Mouse (Mus musculus): ENCODE data around the gene Cgas.

Cgas gene

DNA sequence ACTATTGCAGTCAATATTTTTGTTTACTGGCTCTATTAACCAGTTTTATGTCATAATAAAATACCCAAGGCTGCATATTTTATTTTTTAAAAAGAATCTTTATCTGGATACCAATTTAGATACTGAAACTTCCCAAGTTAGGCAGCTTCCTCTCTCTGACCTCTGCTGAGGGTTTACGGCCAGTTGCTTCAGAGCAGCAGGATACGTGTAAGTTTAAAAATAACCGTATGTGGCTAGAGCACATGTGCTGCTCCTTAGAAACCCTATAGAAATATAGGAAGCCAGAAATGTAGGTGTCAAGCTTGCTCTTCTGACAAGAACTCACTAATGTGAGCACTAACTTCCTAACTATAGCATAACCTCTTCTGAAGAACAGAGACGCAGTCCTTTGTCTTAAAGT is 20.3 kb upstream of the Cgas start:
- no peak for DNase-seq (ENCODE audit: extremely low read depth, low read depth, low spot score)

DNA sequence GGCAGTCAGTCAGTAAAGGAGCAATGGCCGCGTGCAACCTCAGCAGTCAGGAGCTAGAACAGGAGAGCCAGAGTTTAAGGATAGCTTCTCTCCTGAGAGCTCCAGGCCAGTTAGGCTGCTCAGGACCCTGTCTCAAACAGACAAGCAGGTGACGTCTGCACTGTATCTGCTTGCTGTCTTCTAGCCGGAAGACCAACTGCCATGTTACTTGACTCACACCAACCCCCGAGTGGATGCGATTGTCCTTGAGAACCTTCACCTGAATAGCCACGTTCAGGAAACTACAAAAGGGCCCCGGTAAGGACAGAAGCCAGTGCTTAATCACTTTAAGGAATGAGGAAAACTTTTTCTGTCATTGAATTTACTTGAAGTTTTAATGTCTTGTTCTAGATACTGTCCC is 14.0 kb upstream of the Cgas start:
- no peak for DNase-seq (ENCODE audit: extremely low read depth, low read depth, low spot score)

DNA sequence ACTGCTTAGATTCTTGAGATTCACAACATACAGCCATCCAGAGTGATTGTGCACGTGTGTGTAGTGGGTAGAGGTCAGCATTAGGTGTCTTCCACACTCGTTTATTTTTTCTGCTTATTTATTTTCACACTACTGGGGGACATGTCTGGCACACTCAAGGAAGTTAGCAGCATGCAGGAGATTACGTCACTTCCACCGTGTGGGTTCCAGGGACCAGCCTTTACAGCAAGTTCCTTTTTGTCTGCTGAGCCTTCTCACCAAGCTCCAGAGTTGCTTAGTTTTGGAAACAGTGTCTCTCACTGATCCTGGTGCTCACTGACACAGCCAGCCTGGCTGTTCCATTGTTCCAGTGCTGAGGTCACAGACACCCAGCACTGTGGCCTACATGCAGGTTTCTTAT is 8.3 kb upstream of the Cgas start:
- no peak for DNase-seq (ENCODE audit: extremely low read depth, low read depth, low spot score)

DNA sequence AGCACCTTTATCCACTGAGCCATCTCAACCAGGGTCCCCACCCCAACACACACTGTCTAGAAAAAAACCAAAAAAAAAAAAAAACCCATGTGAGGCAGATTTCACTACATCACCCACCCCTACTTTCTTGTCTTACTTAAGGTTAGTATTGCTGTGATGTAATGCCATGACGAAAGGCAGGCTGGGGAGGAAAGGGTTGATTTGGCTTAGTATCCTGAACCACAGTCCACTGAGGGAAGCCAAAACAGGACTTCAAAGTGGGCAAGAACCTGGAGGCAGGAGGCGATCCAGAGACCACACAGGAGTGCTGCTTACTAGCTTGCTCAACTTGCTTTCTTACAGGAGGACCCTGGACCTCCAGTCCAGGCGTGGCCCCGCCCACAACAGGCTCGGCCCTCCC is 7.4 kb upstream of the Cgas start:
- DNase-seq (ENCODE audit: extremely low read depth, low read depth, low spot score) = no peak

DNA sequence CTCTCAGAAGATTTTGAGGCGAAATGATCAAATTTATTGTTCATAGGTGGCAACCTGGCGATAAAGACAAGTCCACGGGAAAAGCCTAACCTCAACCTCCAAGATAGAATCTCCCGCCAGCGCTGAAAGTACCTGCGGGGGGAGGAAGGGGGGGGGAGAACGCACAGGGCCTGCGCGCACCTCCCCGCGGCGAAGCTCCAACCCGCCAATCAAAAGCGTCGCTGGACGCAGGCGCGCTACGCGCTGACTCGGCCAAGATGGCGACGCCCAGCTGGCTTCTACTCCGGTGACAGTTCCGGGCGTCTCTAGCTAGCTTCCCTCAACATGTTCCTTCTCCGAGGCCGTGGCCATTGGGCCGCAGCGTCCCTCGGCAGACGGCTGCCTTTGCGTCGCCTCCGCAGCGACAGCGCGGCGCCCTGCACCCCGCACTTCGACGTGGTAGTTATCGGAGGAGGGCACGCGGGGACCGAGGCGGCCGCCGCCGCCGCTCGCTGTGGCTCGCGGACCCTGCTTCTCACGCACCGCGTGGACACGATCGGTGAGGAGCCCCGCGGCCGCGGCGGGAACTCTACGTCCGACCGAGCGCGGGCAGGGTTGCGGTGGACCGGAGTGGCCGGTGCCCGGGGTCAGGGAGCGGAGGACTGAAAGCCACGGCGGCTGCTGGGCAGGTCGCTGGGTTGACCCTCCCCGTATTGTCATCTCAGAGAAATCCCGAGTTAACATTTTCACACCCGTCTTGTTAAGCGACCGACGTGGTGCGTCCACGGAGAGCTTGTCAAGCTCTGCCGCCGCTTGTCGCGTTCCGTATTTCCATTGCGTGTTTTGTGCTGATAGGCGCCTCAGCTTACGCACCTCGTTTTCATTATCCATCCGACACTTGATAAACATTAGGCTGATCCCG is 5.2 kb upstream of the Cgas start, which contains the start of the genes Mto1 and Gm17324:
Gene Mto1, plus strand, starts transcription at position 236 of the 901 bp plus-strand sequence.
Gene Gm17324, minus strand, starts transcription at position 814 of the 901 bp plus-strand sequence.
- no peak for DNase-seq (ENCODE audit: extremely low read depth, low read depth, low spot score)

DNA sequence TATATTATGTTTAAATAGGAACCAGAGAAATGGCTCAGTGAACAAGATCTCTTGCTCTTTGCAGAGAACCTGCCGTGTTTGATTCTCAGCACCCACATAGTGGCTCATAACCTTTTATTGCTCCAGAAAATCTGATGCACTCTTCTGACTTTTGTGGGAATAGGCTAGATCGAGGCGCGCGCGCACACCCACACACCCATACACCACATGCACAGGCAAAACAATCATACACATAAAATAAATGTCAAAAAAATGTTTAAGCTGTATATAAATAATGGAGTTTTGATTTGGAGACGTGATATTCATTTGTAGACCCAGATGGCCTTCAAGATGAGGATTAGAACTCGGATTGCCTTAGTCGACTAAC is 4.6 kb upstream of the Cgas start:
- DNase-seq (ENCODE audit: extremely low read depth, low read depth, low spot score) = no peak

DNA sequence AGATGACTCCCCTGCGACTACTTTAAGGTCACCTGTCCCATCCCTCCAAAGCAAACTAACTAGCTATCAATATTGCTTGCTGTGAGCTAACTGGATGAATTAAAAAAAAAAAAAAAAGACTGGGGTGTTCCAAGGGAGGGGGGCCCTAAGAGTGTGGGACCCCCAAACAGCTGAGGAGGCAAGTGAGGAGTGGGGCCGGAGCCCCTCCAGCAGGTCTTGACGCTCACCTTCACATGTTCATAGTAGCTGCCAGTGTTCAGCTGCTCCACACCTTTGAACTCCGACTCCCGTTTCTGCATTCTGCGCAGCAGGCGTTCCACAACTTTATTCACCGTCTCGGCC is 829 bp downstream of the Cgas start:
- DNase-seq (ENCODE audit: extremely low read depth, low read depth, low spot score) = no peak

DNA sequence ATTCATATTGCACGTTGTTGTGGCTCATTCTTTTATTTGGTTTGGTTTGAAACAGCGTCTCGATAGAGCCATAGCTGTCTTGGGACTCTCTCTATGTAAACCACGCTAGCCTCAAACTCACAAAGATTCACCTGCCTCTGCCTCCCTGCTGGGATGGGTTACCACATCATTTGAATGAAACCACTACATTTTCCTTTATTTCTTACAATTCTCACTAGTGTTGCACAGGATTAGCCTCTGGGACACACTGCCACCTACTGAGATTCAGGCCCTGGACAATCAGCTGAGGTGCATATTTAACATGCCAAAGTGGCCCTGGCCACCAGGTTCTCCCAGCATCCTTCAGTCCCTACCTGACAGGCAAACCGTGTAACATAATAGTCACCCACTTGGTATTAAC is 3.6 kb downstream of the Cgas start:
- DNase-seq (ENCODE audit: extremely low read depth, low read depth, low spot score) = no peak

DNA sequence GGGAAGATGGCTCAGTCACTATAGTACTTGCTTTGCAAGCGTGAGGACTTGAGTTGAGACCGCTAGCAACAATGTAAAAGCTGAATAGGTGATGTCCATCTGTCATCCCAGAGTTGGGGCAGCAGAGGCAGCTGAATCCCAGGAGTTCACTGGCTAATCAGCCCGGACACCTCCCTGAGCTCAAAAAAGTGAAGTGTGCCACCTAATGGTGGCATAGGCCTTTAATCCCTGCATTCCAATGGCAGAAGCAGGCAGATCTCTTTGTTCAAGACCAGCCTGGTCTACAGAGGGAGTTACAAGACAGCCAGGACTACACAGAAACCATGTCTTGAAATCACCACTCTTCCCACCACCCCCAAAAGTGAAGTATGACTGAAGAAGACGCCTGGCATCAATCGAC is 10.6 kb downstream of the Cgas start:
- DNase-seq (ENCODE audit: extremely low read depth, low read depth, low spot score) = no peak

DNA sequence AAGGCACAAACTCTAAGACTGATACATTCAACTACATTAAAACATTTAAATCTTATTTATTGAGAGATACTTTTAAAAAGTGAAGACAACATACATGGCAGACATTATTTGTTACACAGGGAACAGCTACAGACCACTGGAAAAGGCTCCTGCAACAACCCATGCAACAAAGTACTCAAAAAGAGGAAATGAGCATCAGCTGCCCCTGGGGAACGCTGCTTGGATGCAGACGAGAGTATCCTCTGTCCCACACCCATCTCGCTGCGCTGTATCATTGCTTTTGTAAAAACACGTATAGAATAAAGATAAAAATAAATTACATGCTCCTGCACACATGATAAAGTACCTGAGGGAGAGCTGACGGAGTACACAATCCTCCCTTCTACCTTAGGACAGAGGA is 12.6 kb downstream of the Cgas start:
- DNase-seq (ENCODE audit: extremely low read depth, low read depth, low spot score) = no peak

DNA sequence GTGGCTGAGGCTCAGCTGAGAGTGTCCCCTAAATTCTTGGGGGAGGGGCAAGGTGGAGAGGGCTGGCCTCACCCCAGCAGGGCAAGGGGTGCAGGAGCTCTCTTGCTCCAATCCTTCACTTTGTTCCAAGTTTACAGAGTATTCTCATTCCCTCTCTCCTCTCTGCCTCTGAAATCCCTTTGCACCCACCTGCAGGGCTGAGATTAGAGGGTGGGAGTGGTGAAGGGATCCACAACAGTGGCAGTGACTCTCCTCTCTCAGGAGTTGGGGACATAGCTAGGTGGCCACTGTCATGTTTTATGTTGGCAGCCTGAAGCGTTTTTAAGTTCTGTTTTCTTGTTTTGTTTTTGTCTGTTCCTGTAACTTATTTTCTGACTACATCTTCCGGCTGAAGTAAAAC is 13.5 kb downstream of the Cgas start:
- DNase-seq (ENCODE audit: extremely low read depth, low read depth, low spot score) = no peak

DNA sequence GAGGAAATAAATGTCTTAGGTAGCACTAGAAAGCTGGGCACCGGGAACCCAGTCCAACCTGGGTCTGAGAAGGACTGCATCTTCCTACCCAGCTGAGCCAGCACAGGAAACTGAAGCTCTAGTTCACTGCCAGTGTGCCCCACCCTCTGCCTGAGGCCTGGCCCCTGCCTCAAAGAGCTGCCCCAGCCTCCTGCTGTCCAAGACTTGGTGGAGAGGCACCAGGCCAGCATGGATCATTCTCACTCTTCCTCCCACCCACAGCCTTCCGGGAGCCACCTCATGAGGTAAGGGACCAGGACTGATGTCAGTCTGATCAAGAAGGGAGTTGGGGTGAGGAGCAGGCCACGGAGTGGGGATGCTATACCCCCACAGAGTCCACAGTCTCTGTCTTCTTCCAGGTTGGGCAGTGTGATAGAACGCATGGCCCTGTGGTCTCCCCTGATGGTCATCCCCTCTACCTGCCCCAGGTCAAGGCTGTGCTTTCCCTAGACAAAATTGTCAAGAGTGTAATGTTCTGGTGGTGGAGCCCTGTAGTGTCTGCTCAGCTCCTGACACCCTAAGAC is 14.1 kb downstream of the Cgas start:
- DNase-seq (ENCODE audit: extremely low read depth, low read depth, low spot score) = no peak

DNA sequence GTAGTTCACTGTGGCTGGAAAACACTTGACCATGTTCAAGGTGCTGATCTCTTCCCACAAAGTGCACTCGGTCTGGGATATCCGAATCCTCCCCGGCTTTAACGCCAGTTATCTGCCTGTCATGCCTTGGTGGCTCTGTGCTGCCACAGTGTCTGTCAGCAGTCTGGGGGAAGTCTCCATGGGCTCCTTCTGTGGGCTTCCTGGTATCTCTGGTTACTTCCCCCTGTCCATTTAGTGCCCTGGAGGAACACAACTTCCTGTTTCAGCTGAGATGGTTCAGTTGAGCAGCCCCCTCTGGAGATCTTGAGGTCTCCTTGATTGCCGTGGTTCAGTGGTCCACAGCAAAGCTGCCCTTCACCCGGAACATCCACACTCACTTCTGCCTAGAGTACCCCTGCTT is 14.9 kb downstream of the Cgas start:
- no peak for DNase-seq (ENCODE audit: extremely low read depth, low read depth, low spot score)

DNA sequence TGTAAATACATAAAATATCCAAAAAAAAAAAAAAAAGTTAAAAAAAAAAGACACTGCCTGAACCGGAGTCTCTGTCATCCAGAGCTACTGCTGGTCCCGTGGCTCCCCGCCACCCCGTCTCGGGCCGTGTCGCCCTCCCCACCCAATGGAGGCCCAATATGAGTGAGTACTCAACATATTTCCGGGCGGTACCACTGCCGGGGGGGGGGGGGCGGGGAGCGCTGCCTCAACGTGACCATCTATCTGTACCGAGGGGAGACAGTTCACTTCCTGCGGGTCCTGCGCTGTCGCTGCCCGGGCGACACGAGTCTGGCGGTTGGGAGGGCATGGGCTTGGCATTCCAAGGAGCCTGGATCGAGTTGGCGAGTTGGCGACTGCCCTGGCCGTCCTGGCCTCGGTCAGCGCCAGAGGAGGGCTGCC is 15.7 kb downstream of the Cgas start:
- no peak for DNase-seq (ENCODE audit: extremely low read depth, low read depth, low spot score)

DNA sequence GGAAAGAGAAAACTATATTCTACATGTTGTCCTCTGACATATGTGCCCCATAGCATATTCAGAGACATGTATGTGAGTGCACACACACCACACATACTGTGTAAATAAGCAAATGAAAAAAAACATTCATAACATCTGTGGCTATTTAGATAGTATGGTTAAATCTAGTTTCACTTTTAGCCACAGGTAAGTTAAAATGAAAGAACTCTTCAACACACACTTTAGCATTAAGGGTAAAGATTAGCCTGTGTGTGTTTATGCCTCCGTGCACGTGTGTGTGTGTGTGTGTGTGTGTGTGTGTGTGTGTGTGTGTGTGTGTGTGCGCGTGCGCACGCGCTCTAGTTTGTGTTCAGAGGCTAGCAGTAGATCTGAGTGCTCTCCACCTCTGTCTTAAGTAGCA is 41.4 kb downstream of the Cgas start:
- DNase-seq (ENCODE audit: extremely low read depth, low read depth, low spot score) = no peak

DNA sequence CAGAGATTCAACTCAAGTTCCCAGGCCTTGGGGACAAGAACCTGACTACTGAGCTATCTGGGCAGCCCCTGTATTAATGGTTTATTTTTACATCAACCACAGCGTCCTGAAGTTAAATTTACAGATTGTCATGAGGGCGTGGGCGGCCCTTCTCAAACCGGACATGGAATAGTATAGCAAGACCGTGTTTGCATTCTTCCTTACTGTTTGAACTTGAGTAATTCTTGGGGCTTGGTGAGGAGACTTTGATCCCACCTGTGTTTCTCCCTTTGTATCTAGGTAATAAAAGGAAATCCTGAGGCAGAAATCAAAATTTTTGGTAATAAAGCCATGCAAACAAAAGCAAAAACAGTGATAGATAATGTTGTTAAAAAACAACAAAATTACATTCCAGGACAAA is 42.5 kb downstream of the Cgas start:
- DNase-seq (ENCODE audit: extremely low read depth, low read depth, low spot score) = no peak

DNA sequence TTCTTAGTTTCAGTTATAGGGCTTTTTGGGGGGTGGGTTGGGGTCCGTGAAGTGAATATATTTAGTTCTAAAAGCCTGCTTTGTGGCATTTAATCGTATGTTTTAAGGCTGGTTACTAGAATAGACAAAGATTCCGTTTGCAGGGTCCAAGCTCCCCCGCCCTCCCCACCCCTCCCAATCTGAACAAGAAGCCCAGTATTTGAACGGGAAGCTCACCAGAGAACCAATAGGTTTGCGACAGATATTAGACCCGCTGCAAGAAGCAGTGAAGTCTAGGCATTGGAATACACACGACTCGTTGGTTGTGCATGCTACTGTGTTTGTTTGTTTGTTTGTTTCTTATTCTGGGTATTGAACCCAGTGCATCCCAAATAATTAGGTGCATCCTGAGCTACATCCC is 46.5 kb downstream of the Cgas start:
- DNase-seq (ENCODE audit: extremely low read depth, low read depth, low spot score) = no peak

DNA sequence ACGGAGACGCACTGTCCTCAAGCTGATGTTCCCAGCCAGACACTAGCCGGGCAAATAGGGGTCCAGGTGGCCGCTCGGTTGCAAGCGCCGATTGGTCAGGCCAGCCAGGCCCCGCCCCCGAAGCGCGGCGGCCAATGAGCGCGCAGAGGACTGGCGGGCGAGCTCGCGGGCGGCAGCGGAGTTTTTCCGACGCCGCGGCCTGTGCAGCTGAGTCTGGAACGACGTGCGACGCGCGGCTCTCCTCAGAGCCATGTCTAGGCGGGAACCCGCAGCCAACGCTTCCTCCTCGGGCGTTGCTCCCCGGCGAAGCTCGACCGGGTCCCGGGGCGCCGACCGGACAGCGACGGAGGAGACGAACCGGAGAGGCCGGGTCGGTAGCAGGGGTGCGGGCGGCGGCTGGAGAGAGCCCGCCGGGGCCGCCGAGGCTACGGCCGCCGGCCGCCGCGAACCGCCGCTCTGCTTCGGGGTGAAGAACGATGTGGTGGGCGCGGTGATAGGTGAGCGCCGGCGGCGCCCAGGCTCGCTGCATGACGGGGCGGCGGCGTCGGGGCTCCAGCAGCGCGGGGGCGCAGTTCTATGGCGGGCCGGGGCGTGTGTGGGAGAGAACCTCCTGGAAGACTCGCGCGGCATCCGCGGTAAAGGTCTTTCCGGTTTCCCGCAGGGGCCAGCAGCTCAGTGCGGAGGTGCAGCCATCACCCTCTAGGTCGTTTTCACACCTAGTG is 47.2 kb downstream of the Cgas start, which contains the start of gene Ddx43:
Gene Ddx43, plus strand, starts transcription at position 148 of the 722 bp plus-strand sequence.
- DNase-seq (ENCODE audit: extremely low read depth, low read depth, low spot score) = no peak

DNA sequence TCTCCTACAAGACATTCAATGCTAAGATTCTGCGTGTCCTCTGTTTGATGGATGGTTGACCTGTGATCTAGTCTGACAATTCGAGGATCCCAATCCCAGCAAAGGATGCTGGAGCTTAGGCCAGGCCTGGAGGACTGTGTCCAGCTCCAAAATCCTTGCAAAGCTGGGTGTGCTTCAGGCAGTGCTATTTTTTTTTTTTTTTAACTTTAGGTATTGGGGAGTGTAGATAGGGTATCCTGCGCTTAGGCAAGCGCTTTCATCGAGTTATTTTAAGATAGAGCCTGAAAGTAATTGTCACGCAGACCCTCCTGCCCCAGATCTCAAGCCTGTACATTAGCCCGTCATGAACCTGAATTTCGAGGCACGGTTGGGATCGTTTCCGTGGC is 47.8 kb downstream of the Cgas start:
- no peak for DNase-seq (ENCODE audit: extremely low read depth, low read depth, low spot score)

DNA sequence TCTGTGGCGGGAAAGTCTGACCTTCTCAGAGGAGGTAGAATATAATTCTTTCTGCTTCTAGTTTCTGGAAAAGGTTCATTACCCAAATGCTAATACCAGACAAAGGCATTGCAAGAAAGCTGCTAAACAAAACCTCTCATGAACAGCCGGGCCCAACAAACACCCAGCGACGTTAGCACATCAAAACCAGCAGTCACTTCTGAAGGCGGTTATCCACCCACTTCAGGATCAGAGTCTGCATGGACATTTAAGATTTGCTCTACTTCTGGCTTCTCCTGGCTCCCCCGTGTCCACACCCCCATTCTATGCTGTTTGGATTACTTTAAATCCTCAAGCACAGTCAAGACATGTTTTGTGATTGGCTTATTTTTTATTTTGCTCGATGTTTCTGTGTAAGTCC is 48.4 kb downstream of the Cgas start:
- no peak for DNase-seq (ENCODE audit: extremely low read depth, low read depth, low spot score)

DNA sequence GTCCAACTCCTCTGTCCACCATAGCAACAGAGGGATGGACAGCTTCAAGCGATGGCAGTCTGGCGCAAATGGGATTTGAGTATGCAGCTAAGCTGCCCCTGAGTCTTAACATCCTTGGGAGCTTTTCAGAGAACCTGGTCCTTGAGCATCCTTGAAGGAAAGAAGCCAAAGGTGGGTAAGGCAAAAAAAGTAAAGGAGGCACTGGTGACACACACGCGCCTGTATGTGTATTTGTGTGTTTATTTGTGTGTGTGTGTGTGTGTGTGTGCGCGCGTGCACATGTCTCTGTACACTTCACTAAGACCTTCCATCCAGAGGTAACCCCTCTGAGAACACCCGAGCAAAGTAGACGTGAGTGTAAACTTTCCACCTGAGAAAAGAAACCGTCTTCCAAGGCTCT is 49.3 kb downstream of the Cgas start:
- DNase-seq (ENCODE audit: extremely low read depth, low read depth, low spot score) = no peak

DNA sequence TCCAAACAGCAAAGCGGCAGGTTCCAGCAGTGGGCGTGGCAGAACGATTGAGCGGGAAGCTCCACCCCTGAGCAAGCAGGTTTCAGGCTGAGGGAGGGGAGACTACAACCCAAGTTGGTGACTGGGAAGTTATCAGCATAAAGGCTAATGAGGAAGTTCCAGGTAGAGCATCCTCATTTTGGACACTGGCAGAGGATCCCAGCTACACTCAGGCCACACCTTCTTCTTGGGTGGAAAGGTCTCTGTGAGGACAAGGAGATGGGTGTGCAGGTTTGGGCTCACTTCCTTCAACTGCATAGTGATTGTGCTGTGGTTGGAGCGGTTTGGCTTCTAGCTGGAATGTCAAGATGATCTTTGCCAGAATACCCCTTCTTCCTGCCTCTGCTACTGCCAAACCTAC is 53.1 kb downstream of the Cgas start:
- DNase-seq (ENCODE audit: extremely low read depth, low read depth, low spot score) = no peak
